24 mouse cellular contexts compared by ENCODE assay signal in genomic region chr10:21085044-21085443, GRCm38 (mm10).
DNase-seq lines count a peak whose midpoint lies in the region; ATAC-seq and TF ChIP-seq lines count a peak whose summit lies in the region.
"Had no signal": no experiment of that assay in that cellular context is flagged by ENCODE, and none has a peak within 500 bp of the region (broad histone marks: within the 10 kb centered on the region; RNA-seq: fewer than 3 reads in every experiment).

No protein-coding gene starts in this region.

- H3K4me1 ChIP-seq in hindbrain, postnatal 0 days (ENCODE audit: insufficient read depth, low read length), result 0 out of 2 replicates have a peak, but pooled peaks cover 11% of the 10 kb centered on the region
- H3K4me1 ChIP-seq in hindbrain, embryonic 11.5 days (replicated peaks; ENCODE audit: control insufficient read depth, insufficient read depth, low read length), result no peaks in the 10 kb centered on the region
- H3K4me1 ChIP-seq in midbrain, embryonic 15.5 days, result peaks cover 6% of the 10 kb centered on the region; the same call in 1 of the 2 replicates
- peaks cover 29% of the 10 kb centered on the region for H3K4me1 ChIP-seq in midbrain, embryonic 13.5 days (replicated peaks)
- peaks cover 5% of the 10 kb centered on the region for H3K4me1 ChIP-seq in bone marrow, adult 2 months (ENCODE audit: control insufficient read depth, insufficient read depth, low read length)
- H3K4me1 ChIP-seq: embryonic facial prominence, embryonic 13.5 days had no signal

- TF ChIP-seq CTCF in hindbrain, postnatal 0 days (IDR thresholded peaks at IDR 0.05; ENCODE audit: low read depth), result no peak
- no peak for TF ChIP-seq CTCF in bone marrow, adult 2 months (IDR thresholded peaks at IDR 0.05; ENCODE audit: control insufficient read depth, insufficient read depth, low read length)

- no peak for TF ChIP-seq POLR2A in bone marrow, adult 2 months (IDR thresholded peaks at IDR 0.05; ENCODE audit: borderline replicate concordance, control insufficient read depth, low read depth, low read length)

- 78% methylated on average over 5 of the region's 5 CpGs for WGBS in hindbrain, postnatal 0 days
- WGBS in hindbrain, embryonic 11.5 days, result 84% methylated on average over 5 of the region's 5 CpGs
- 66% methylated on average over 5 of the region's 5 CpGs for WGBS in midbrain, embryonic 15.5 days
- WGBS in midbrain, embryonic 13.5 days, result 72% methylated on average over 5 of the region's 5 CpGs
- WGBS in bone marrow, adult 2 months, result 50% methylated on average over 5 of the region's 5 CpGs

- 0 out of 2 replicates have a peak, but pooled peaks cover 2% of the 10 kb centered on the region for H3K36me3 ChIP-seq in hindbrain, postnatal 0 days (ENCODE audit: insufficient read depth, low read length)
- H3K36me3 ChIP-seq in hindbrain, embryonic 11.5 days (ENCODE audit: control insufficient read depth, insufficient read depth, low read length), result no peaks in the 10 kb centered on the region
- 0 out of 2 replicates have a peak, but pooled peaks cover 2% of the 10 kb centered on the region for H3K36me3 ChIP-seq in midbrain, embryonic 15.5 days (replicated peaks)
- H3K36me3 ChIP-seq in midbrain, embryonic 13.5 days, result peaks cover 2% of the 10 kb centered on the region; the same call in 1 of the 2 replicates
- H3K36me3 ChIP-seq: embryonic facial prominence, embryonic 13.5 days; embryonic facial prominence, embryonic 15.5 days; forebrain, embryonic 10.5 days had no signal

- no peak for DNase-seq in hindbrain, postnatal 0 days (ENCODE audit: low spot score)
- no peak for DNase-seq in hindbrain, embryonic 11.5 days (ENCODE audit: low spot score)
- DNase-seq in R1 (ENCODE audit: low read depth, low spot score), result peak; percentile 52
- no peak for DNase-seq in left cerebral cortex, postnatal 10 days (ENCODE audit: extremely low spot score in 1 of 2, low spot score in 2 of 2)
- DNase-seq in yolk sac, embryonic 10.5 days (ENCODE audit: low spot score), result no peak
- DNase-seq: adrenal gland, adult 8-10 months; adrenal gland, postnatal 14 days; adrenal gland, postnatal 36 days; cerebellum, adult 11 months; cerebellum, adult 18-20 months; cerebellum, adult 8-10 months; cerebellum, adult 9-11 months; cerebellum, postnatal 36 days; embryo, embryonic 11 days had no signal

- intact Hi-C loops in left cerebral cortex, postnatal 10 days (cut with DNase I), result no loop called here

- no peaks in the 10 kb centered on the region for H3K27me3 ChIP-seq in hindbrain, postnatal 0 days (ENCODE audit: insufficient read depth, low read length)
- no peaks in the 10 kb centered on the region; the same call in 1 of the 2 replicates for H3K27me3 ChIP-seq in hindbrain, embryonic 11.5 days (ENCODE audit: control insufficient read depth, insufficient read depth, low read length)
- H3K27me3 ChIP-seq in midbrain, embryonic 15.5 days (replicated peaks), result no peaks in the 10 kb centered on the region
- H3K27me3 ChIP-seq in midbrain, embryonic 13.5 days, result peaks cover 11% of the 10 kb centered on the region; the same call in 1 of the 2 replicates
- H3K27me3 ChIP-seq: embryonic facial prominence, embryonic 13.5 days; embryonic facial prominence, embryonic 15.5 days; forebrain, embryonic 15.5 days had no signal

- H3K9me3 ChIP-seq in hindbrain, postnatal 0 days (ENCODE audit: low read length), result no peaks in the 10 kb centered on the region
- no peaks in the 10 kb centered on the region for H3K9me3 ChIP-seq in hindbrain, embryonic 11.5 days (ENCODE audit: control insufficient read depth, low read length)
- H3K9me3 ChIP-seq in midbrain, embryonic 15.5 days, result no peaks in the 10 kb centered on the region
- peaks cover 3% of the 10 kb centered on the region; the same call in 1 of the 2 replicates for H3K9me3 ChIP-seq in midbrain, embryonic 13.5 days
- H3K9me3 ChIP-seq: embryonic facial prominence, embryonic 13.5 days; embryonic facial prominence, embryonic 15.5 days; forebrain, embryonic 13.5 days; forebrain, embryonic 15.5 days had no signal

- no peak overlapping the region for H3K27ac ChIP-seq in hindbrain, postnatal 0 days
- no peak overlapping the region for H3K27ac ChIP-seq in hindbrain, embryonic 11.5 days (ENCODE audit: low read depth, low read length)
- no peak overlapping the region for H3K27ac ChIP-seq in midbrain, embryonic 15.5 days
- H3K27ac ChIP-seq in midbrain, embryonic 13.5 days, result no peak overlapping the region
- H3K27ac ChIP-seq in bone marrow, adult 2 months (ENCODE audit: control insufficient read depth, insufficient read depth, low read depth, low read length, poor library complexity), result peak overlapping the region; percentile 33
- H3K27ac ChIP-seq: embryonic facial prominence, embryonic 13.5 days; embryonic facial prominence, embryonic 15.5 days; forebrain, embryonic 10.5 days; forebrain, embryonic 13.5 days; forebrain, embryonic 15.5 days had no signal

- H3K9ac ChIP-seq in hindbrain, postnatal 0 days (replicated peaks; ENCODE audit: low read length), result no peak overlapping the region
- no peak overlapping the region for H3K9ac ChIP-seq in hindbrain, embryonic 11.5 days (ENCODE audit: low read depth, low read length)
- no peak overlapping the region for H3K9ac ChIP-seq in midbrain, embryonic 15.5 days
- no peak overlapping the region for H3K9ac ChIP-seq in midbrain, embryonic 13.5 days (replicated peaks)
- H3K9ac ChIP-seq: embryonic facial prominence, embryonic 13.5 days; embryonic facial prominence, embryonic 15.5 days; forebrain, embryonic 13.5 days; forebrain, embryonic 15.5 days had no signal

- ATAC-seq in hindbrain, postnatal 0 days, result 0 out of 2 replicates have a peak, but pooled peaks have one; percentile 16
- no peak for ATAC-seq in hindbrain, embryonic 11.5 days (ENCODE audit: low FRiP score)
- ATAC-seq in midbrain, embryonic 15.5 days (replicated peaks), result peak; percentile 65; the same call in 1 of the 2 replicates
- ATAC-seq in midbrain, embryonic 13.5 days, result no peak
- ATAC-seq: activated CD4-positive, CD25-positive, alpha-beta regulatory T cell, adult 4 months; forebrain, embryonic 13.5 days; forebrain, embryonic 15.5 days had no signal

- H3K4me3 ChIP-seq in hindbrain, postnatal 0 days (ENCODE audit: low read length), result no peak overlapping the region
- no peak overlapping the region for H3K4me3 ChIP-seq in hindbrain, embryonic 11.5 days (ENCODE audit: low read depth, low read length)
- H3K4me3 ChIP-seq in midbrain, embryonic 15.5 days, result no peak overlapping the region
- no peak overlapping the region for H3K4me3 ChIP-seq in midbrain, embryonic 13.5 days (replicated peaks)
- no peak overlapping the region for H3K4me3 ChIP-seq in bone marrow, adult 2 months (replicated peaks; ENCODE audit: control insufficient read depth, low read depth, low read length)
- H3K4me3 ChIP-seq: embryonic facial prominence, embryonic 13.5 days; embryonic facial prominence, embryonic 15.5 days; erythroblast, embryonic 14.5 days; forebrain, embryonic 10.5 days; forebrain, embryonic 13.5 days; forebrain, embryonic 15.5 days had no signal

- H3K4me2 ChIP-seq in hindbrain, postnatal 0 days (ENCODE audit: low read depth, low read length), result no peak overlapping the region
- no peak overlapping the region for H3K4me2 ChIP-seq in hindbrain, embryonic 11.5 days (replicated peaks; ENCODE audit: low read depth, low read length)
- no peak overlapping the region for H3K4me2 ChIP-seq in midbrain, embryonic 15.5 days
- no peak overlapping the region for H3K4me2 ChIP-seq in midbrain, embryonic 13.5 days (replicated peaks)
- H3K4me2 ChIP-seq: embryonic facial prominence, embryonic 13.5 days; embryonic facial prominence, embryonic 15.5 days; forebrain, embryonic 13.5 days; forebrain, embryonic 15.5 days had no signal

Comparison
In these comparisons a context has a peak if more than half of its experiments do, and no peak if none do; other contexts are left out.
1. ATAC-seq: peak in hindbrain, postnatal 0 days (single experiment) and midbrain, embryonic 15.5 days (single experiment); none in hindbrain, embryonic 11.5 days (single experiment) and midbrain, embryonic 13.5 days (single experiment).